Mouse (Mus musculus) kidney, adult 2 months (tissue): ENCODE data around the gene Ecm2. TPM values are rescaled to one million over a fixed set of nuclear protein-coding genes. Genes with fewer than 3 reads are reported as not detected.

ENCODE experiments used
- DNase-seq: peaks from one replicate; pipeline ENCODE4 v3.0.0; 2021
- H3K27ac ChIP-seq: fragments of 200-500 bp; 2 replicates; pipeline ENCODE4 v1.5.1; 2012; ENCODE audit warnings: low read depth, low read length, control low read depth, inconsistent platforms; ENCODE audit not compliant: insufficient read depth
- H3K27me3 ChIP-seq: fragments of 200-500 bp; replicated peaks from 2 replicates; pipeline ENCODE4 v1.6.1; 2012; ENCODE audit warnings: mild to moderate bottlenecking, moderate library complexity, low read length, inconsistent platforms; ENCODE audit not compliant: control insufficient read depth, insufficient read depth
- H3K36me3 ChIP-seq: fragments of 200-500 bp; 2 replicates; pipeline ENCODE4 v1.6.1; 2012; ENCODE audit warnings: mild to moderate bottlenecking, moderate library complexity, low read length, inconsistent platforms; ENCODE audit not compliant: control insufficient read depth, insufficient read depth
- H3K4me1 ChIP-seq: fragments of 200-500 bp; 2 replicates; pipeline ENCODE4 v1.6.1; 2011; ENCODE audit warnings: low read length; ENCODE audit not compliant: control insufficient read depth, insufficient read depth
- H3K4me3 ChIP-seq: fragments of 200-500 bp; 2 replicates; pipeline ENCODE4 v1.5.1; 2011; ENCODE audit warnings: mild to moderate bottlenecking, low read depth, low read length, control low read depth; ENCODE audit not compliant: insufficient read depth
- CTCF ChIP-seq: fragments of 200-500 bp; conservative IDR thresholded peaks from 2 replicates; pipeline ENCODE4 v1.5.1; 2011; ENCODE audit warnings: low read depth, mild to moderate bottlenecking, control low read depth, low read length, moderate library complexity, mixed read lengths; ENCODE audit not compliant: insufficient read depth, insufficient read length
- POLR2A ChIP-seq: fragments of 200-500 bp; IDR thresholded peaks from one replicate; pipeline ENCODE4 v1.6.1; 2011; ENCODE audit warnings: low read depth, low read length, control low read depth
- WGBS: fragments of 180-500 bp; shearing (Covaris S2); methylation state at CpG from one replicate; pipeline ENCODE4 v1.1.7; 2018; 5-methylcytosine and 5-hydroxymethylcytosine counted together
- polyA plus RNA-seq: library from polyadenylated mRNA; depleted of rRNA; stranded (reverse); fragments of >200 nt; gene quantifications from 2 replicates; pipeline ENCODE4 v1.2.3, GENCODE M21; 2012; rRNA removed

The Ecm2 gene
- polyA plus RNA-seq, 1 experiment, result 3.0 TPM

GRCm38 (mm10) chr13:49564347-49564746 lies 59.7 kb downstream of the Ecm2 start:
- no peak for DNase-seq
- Histone ChIP-seq H3K4me3 (no peak overlapping the region), H3K27me3 (no peaks in the 10 kb centered on the region), H3K27ac (no peak overlapping the region), H3K36me3 (no peaks in the 10 kb centered on the region), H3K4me1 (no peaks in the 10 kb centered on the region)
- TF ChIP-seq CTCF (peak; percentile 34; the same call in 1 of the 2 replicates), POLR2A (no peak)
- 85% methylated on average over 1 of the region's 1 CpGs for WGBS

GRCm38 (mm10) chr13:49570371-49570770 lies 65.8 kb downstream of the Ecm2 start:
- no peaks in the 10 kb centered on the region for H3K36me3 ChIP-seq
- no peaks in the 10 kb centered on the region for H3K4me1 ChIP-seq
- H3K27ac ChIP-seq, result no peak overlapping the region
- H3K4me3 ChIP-seq, result no peak overlapping the region
- peak; percentile 27 for DNase-seq
- H3K27me3 ChIP-seq, result no peaks in the 10 kb centered on the region
- 80% methylated on average over 3 of the region's 3 CpGs for WGBS
- TF ChIP-seq CTCF, result no peak
- TF ChIP-seq POLR2A, result no peak

GRCm38 (mm10) chr13:49571418-49571817 lies 66.8 kb downstream of the Ecm2 start:
- TF ChIP-seq POLR2A (no peak), CTCF (no peak)

GRCm38 (mm10) chr13:49581541-49582530 lies 77.2 kb downstream of the Ecm2 start, which contains the start of gene Omd:
Gene Omd, plus strand, starts transcription at chr13:49582462.
- TF ChIP-seq CTCF, result no peak
- TF ChIP-seq POLR2A, result no peak
- peak within 1 kb of the TSS; percentile 78 for H3K27ac ChIP-seq
- no peaks in the 10 kb centered on the region for H3K36me3 ChIP-seq
- peak; percentile 82 for DNase-seq
- no peak within 1 kb of the TSS for H3K4me3 ChIP-seq
- WGBS, result 38% methylated on average over 8 of the region's 8 CpGs
- no peaks in the 10 kb centered on the region for H3K27me3 ChIP-seq
- H3K4me1 ChIP-seq, result peaks cover 15% of the 10 kb centered on the region

More at GRCm38 (mm10) chr13:49571418-49571817, 66.8 kb downstream of the Ecm2 start:
- Histone ChIP-seq H3K36me3 (no peaks in the 10 kb centered on the region), H3K27ac (no peak overlapping the region), H3K4me1 (no peaks in the 10 kb centered on the region), H3K4me3 (no peak overlapping the region), H3K27me3 (no peaks in the 10 kb centered on the region)
- 67% methylated on average over 2 of the region's 2 CpGs for WGBS
- no peak for DNase-seq

Other genes with a start within 250 kb of the Ecm2 start
- 6.2 and 6.3 TPM in 2 replicates for gene Fgd3, start 184.5 kb upstream of the Ecm2 start, polyA plus RNA-seq
- gene Bicd2, start 163.2 kb upstream of the Ecm2 start, polyA plus RNA-seq, result 17.0 and 17.6 TPM in 2 replicates
- 6.5 and 7.1 TPM in 2 replicates for gene Ippk, start 83.6 kb upstream of the Ecm2 start, polyA plus RNA-seq
- not detected in 2 replicates for gene Tes3-ps, start 11.5 kb upstream of the Ecm2 start, polyA plus RNA-seq
- gene Aspn, start 39.6 kb downstream of the Ecm2 start, polyA plus RNA-seq, result 0.56 and 1.0 TPM in 2 replicates
- 0.69 and 0.70 TPM in 2 replicates for gene Omd, start 77.7 kb downstream of the Ecm2 start, polyA plus RNA-seq
- 8.8 and 10.9 TPM in 2 replicates for gene Ogn, start 103.2 kb downstream of the Ecm2 start, polyA plus RNA-seq
- 0.17 and 0.34 TPM in 2 replicates for gene Cenpp, start 148.0 kb downstream of the Ecm2 start, polyA plus RNA-seq
- gene Nol8, start 148.3 kb downstream of the Ecm2 start, polyA plus RNA-seq, result 1.3 and 2.3 TPM in 2 replicates
- 16.9 and 19.5 TPM in 2 replicates for gene Iars, start 177.3 kb downstream of the Ecm2 start, polyA plus RNA-seq